18 mouse cellular contexts compared by ENCODE assay signal in the genomic region with DNA sequence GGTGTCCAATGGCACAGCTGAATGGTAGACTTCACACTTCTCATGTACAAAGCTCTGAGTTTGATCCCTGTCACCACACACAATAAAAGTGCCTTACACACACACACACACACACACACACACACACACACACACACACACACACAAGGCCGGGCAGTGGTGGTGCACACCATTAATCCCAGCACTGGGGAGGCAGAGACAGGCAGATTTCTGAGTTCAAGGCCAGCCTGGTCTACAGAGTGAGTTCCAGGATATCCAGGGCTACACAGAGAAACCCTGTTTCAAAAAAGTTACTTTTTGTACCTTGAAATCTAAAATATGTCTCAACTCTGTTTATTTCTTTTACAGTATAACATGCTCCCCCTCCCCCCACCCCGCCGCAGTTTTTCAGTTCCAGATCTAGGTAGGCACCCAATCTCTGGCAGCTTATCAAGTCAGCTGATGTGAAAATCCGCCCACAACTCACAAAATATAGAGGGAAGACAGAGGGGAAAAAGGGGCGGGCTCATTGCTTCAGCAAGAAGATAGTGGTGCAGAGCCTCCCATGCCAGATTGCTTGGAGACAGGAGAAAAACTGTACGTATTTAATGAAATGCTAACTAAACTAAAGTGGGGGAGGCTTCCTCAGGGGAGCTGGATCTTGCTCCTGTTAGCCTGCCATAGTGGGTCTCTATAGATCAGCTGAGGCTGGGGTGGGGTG. TPM values are rescaled to one million over a fixed set of nuclear protein-coding genes. Genes with fewer than 3 reads are reported as not detected.
DNase-seq lines count a peak whose midpoint lies in the region; ATAC-seq and TF ChIP-seq lines count a peak whose summit lies in the region.
"Not testable (repeated sequence)": the region's sequence is repeated elsewhere in the genome, so short reads cannot be mapped to it uniquely, and the experiment has no call there.
"Had no signal": no experiment of that assay in that cellular context is flagged by ENCODE, and none has a peak within 500 bp of the region (broad histone marks: within the 10 kb centered on the region; RNA-seq: fewer than 3 reads in every experiment).

A gene (plus strand): TSS at position 498 of the 700 bp plus-strand sequence.

- dilution Hi-C loops in CH12.LX (cut with MboI; ENCODE audit: extremely low pct_ligation_motif_present, extremely low pct_unique_long_range_greater_than_20kb, low sequenced_read_pairs), result not testable (repeated sequence)

- peaks cover 60% of the 10 kb centered on the region for H3K79me2 ChIP-seq in CH12.LX (replicated peaks; ENCODE audit: control insufficient read depth, extremely low read depth, insufficient read depth, poor library complexity, severe bottlenecking)
- peaks cover 47% of the 10 kb centered on the region for H3K79me2 ChIP-seq in macrophage (ENCODE audit: inconsistent target)

- not testable (repeated sequence) for TF ChIP-seq EP300 in CH12.LX (IDR thresholded peaks at IDR 0.05; ENCODE audit: low read length)

- TF ChIP-seq POLR2A in CH12.LX (IDR thresholded peaks at IDR 0.05; ENCODE audit: low read depth, low read length), result peak; percentile 43; the same call in 1 of the 2 replicates

- H3K4me1 ChIP-seq in CH12.LX (ENCODE audit: control insufficient read depth in 1 of 2, insufficient read depth in 2 of 2), result peaks cover 4 to 34% of the 10 kb centered on the region in 2 experiments; a peak in 3 of 4 replicates
- H3K4me1 ChIP-seq in liver, embryonic 13.5 days (replicated peaks), result not testable (repeated sequence)

- in situ Hi-C loops in CH12.LX (cut with MboI; ENCODE audit: low pct_ligation_motif_present, low pct_unique_long_range_greater_than_20kb, low sequenced_read_pairs), result not testable (repeated sequence)

- 53% methylated on average over 6 of the region's 6 CpGs for WGBS in liver, embryonic 13.5 days (ENCODE audit: insufficient replicate concordance)
- 28% methylated on average over 6 of the region's 6 CpGs for WGBS in macrophage (ENCODE audit: missing documents)

- not testable (repeated sequence) for H3K9me3 ChIP-seq in CH12.LX (replicated peaks; ENCODE audit: low read length); liver, embryonic 13.5 days (replicated peaks)

- DNase-seq in CH12.LX (ENCODE audit: extremely low read depth), result peak; percentile 95
- peak; percentile 31 to 41 for DNase-seq in frontal cortex, postnatal 36 days (ENCODE audit: low spot score in 2 of 2)
- DNase-seq in layer of hippocampus, adult 9-11 months, result peak; percentile 40
- not testable (repeated sequence) for DNase-seq in liver, embryonic 13.5 days
- peak; percentile 35 to 41 for DNase-seq in right cerebral cortex, adult 2 months (ENCODE audit: low spot score in 2 of 2)
- peak; percentile 11 to 65 for DNase-seq in spleen, postnatal 10 days (ENCODE audit: low spot score in 2 of 2)
- peak; percentile 57 for DNase-seq in thymus, postnatal 4 days

- TF ChIP-seq CTCF in CH12.LX (conservative IDR thresholded peaks at IDR 0.05 in 1 of 2, IDR thresholded peaks at IDR 0.05 in 1 of 2; ENCODE audit: low read depth in 2 of 2, low read length in 2 of 2), result not testable (repeated sequence)

- not testable (repeated sequence) for H3K27me3 ChIP-seq in CH12.LX (replicated peaks); liver, embryonic 13.5 days

- peak within 1 kb of the TSS; percentile 74 to 84 (median 75) for H3K4me3 ChIP-seq in CH12.LX (replicated peaks in 1 of 3; ENCODE audit: low read depth in 2 of 3, low read length in 2 of 3, poor library complexity in 1 of 3)
- not testable (repeated sequence) for H3K4me3 ChIP-seq in liver, embryonic 13.5 days (replicated peaks)
- H3K4me3 ChIP-seq in macrophage (ENCODE audit: inconsistent target), result peak within 1 kb of the TSS; percentile 55

- H3K36me3 ChIP-seq in CH12.LX (replicated peaks in 1 of 2; ENCODE audit: control insufficient read depth in 1 of 2, insufficient read depth in 1 of 2, low read length in 1 of 2), result peaks cover 10 to 22% of the 10 kb centered on the region in 2 experiments
- not testable (repeated sequence) for H3K36me3 ChIP-seq in liver, embryonic 13.5 days; macrophage (ENCODE audit: inconsistent target)

- ATAC-seq in liver, embryonic 13.5 days (ENCODE audit: low read depth), result not testable (repeated sequence)

- TF ChIP-seq RAD21 in CH12.LX (IDR thresholded peaks at IDR 0.05; ENCODE audit: low read depth, low read length), result not testable (repeated sequence)

- peak within 1 kb of the TSS; percentile 80 for H3K4me2 ChIP-seq in CH12.LX (ENCODE audit: insufficient read depth, low read depth, poor library complexity, severe bottlenecking)
- H3K4me2 ChIP-seq in liver, embryonic 13.5 days, result peak within 1 kb of the TSS; percentile 23

- peak within 1 kb of the TSS; percentile 95 for H3K9ac ChIP-seq in CH12.LX (ENCODE audit: insufficient read depth, low read depth)
- not testable (repeated sequence) for H3K9ac ChIP-seq in liver, embryonic 13.5 days

- H3K27ac ChIP-seq in CH12.LX (ENCODE audit: insufficient read depth, low read depth), result peak within 1 kb of the TSS; percentile 94
- H3K27ac ChIP-seq in liver, embryonic 13.5 days, result not testable (repeated sequence)
- peak within 1 kb of the TSS; percentile 65 for H3K27ac ChIP-seq in macrophage

TF ChIP-seq in CH12.LX, 34 proteins besides CTCF, POLR2A, EP300 and RAD21:
- TF ChIP-seq TBP (conservative IDR thresholded peaks at IDR 0.05; ENCODE audit: low read depth, low read length), result peak; percentile 50; the same call in 1 of the 2 replicates
- TF ChIP-seq MXI1 (IDR thresholded peaks at IDR 0.05; ENCODE audit: low read depth, low read length), result peak; percentile 6; the same call in 1 of the 2 replicates
- peak; percentile 68; the same call in 1 of the 2 replicates for TF ChIP-seq CHD1 (IDR thresholded peaks at IDR 0.05; ENCODE audit: low read depth, low read length)
- TF ChIP-seq ETS1 (conservative IDR thresholded peaks at IDR 0.05; ENCODE audit: low read depth, low read length), result 0 out of 2 replicates have a peak, but pooled peaks have one; percentile 4
- TF ChIP-seq IRF4 (IDR thresholded peaks at IDR 0.05; ENCODE audit: low read depth, low read length), result peak; percentile 46; the same call in 1 of the 2 replicates
- peak; percentile 52; the same call in 1 of the 2 replicates for TF ChIP-seq NELFE (IDR thresholded peaks at IDR 0.05; ENCODE audit: low read depth, low read length)
- TF ChIP-seq ZMIZ1 (IDR thresholded peaks at IDR 0.05; ENCODE audit: low read depth, low read length), result 0 out of 2 replicates have a peak, but pooled peaks have one; percentile 25
- TF ChIP-seq RCOR1 (conservative IDR thresholded peaks at IDR 0.05; ENCODE audit: low read depth, low read length), result 0 out of 2 replicates have a peak, but pooled peaks have one; percentile 11
- peak; percentile 65 for TF ChIP-seq USF1 (IDR thresholded peaks at IDR 0.05; ENCODE audit: low read depth, low read length)
- TF ChIP-seq MEF2A (IDR thresholded peaks at IDR 0.05; ENCODE audit: borderline replicate concordance, low read depth, low read length), result 0 out of 2 replicates have a peak, but pooled peaks have one; percentile 22

RNA-seq across cellular contexts. Expression of the gene that starts here (rescaled TPM):
- total RNA-seq in CH12.LX (2012; rRNA removed), result 34.4 and 38.5 TPM in 2 replicates
- 104 and 134 TPM in 2 replicates for total RNA-seq in CH12.LX (2014; rRNA removed)
- polyA plus RNA-seq in CH12.LX (2012; ENCODE audit: insufficient read length, low read depth), result 80.7 and 90.3 TPM in 2 replicates
- 0.09 and 0.16 TPM in 2 replicates for polyA plus RNA-seq in liver, embryonic 13.5 days (2015; fragmentation: Nextera tagmentation; extraction: Ambion mirVana)
- total RNA-seq in macrophage (2018; cell fraction: chromatin; rRNA removed), result 1 to 10 TPM in 22 of 26 experiments, under 1 TPM in 4; 0.40 to 9.4 (median 3.6) TPM
- 1 to 10 TPM; 1.3 to 8.4 (median 5.8) TPM for total RNA-seq in macrophage (2018; cell fraction: cytosol; rRNA removed)
- 10 to 100 TPM in 9 of 26 experiments, 1 to 10 TPM in 16, under 1 TPM in 1; 0.79 to 19.6 (median 7.8) TPM for total RNA-seq in macrophage (2018; cell fraction: nucleus; rRNA removed)
- 4.1 to 7.2 TPM (median 5.9 TPM) in 3 replicates for polyA plus RNA-seq in macrophage (2018)
- total RNA-seq: adrenal gland, postnatal 25 days; forebrain, postnatal 0 days; gastrocnemius, postnatal 25 days; layer of hippocampus, postnatal 10 days; midbrain, postnatal 0 days had no signal
- polyA plus RNA-seq: embryonic facial prominence, embryonic 10.5 days; heart, embryonic 13.5 days; hindbrain, embryonic 11.5 days; midbrain, postnatal 0 days; neural tube, embryonic 15.5 days; testis, adult 2 months had no signal
